Mouse (Mus musculus): ENCODE measurements around the gene Szt2.

Gene Szt2

GRCm38 (mm10) chr4:118432332-118432731 lies 23.3 kb upstream of the Szt2 start:
- Histone ChIP-seq H3K4me3 (replicated peaks; ENCODE audit: low read length) (no peak overlapping the region), H3K9me3 (ENCODE audit: low read length) (no peaks in the 10 kb centered on the region), H3K4me1 (replicated peaks; ENCODE audit: low read depth, low read length) (peaks cover 88% of the 10 kb centered on the region), H3K36me3 (ENCODE audit: insufficient read depth, low read length) (peaks cover 71% of the 10 kb centered on the region), H3K27me3 (ENCODE audit: insufficient read depth, low read length) (no peaks in the 10 kb centered on the region)
- TF ChIP-seq POU5F1 (IDR thresholded peaks at IDR 0.05; ENCODE audit: borderline replicate concordance, low read length) (no peak), CTCF (conservative IDR thresholded peaks at IDR 0.05; ENCODE audit: low read length) (no peak), NANOG (IDR thresholded peaks at IDR 0.05; ENCODE audit: borderline replicate concordance, low read length) (no peak)

DNA sequence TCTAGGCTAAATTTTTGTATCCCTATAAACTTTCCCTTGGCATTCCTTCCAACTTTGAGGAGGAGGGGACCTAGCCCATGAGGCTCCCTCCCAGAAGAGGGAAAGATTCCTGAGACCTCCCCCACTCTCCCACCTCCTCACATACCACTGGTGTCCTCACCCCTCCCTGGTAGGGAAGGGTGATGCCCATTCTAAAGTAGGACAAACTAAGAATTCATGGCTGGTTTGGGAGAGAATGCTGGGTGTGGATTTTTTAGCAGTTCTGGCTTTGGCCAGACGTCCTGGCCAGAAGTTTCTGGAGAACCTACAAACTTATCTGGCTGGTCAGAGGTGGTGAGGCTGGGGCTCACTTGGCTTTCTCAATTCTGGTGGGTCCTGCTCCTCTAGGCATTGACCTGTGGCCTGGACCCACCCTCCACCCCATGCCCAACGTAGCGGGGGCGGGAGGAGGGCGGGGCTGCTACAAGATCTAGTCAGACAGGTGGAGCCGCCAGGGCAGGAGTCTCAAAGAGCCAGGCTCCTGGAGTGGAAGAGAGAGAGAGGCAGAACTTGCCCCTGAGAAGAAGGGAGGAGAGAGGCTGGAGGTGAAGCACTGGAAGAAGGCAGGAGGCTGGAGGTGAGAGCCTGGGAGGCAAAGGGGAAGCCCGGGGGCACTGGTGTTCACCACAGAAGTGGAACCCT lies 20.3 kb upstream of the Szt2 start:
- Histone ChIP-seq H3K27me3 (ENCODE audit: insufficient read depth, low read length) (no peaks in the 10 kb centered on the region), H3K4me3 (replicated peaks; ENCODE audit: low read length) (peak overlapping the region; percentile 26; the same call in 1 of the 2 replicates), H3K9me3 (ENCODE audit: low read length) (no peaks in the 10 kb centered on the region), H3K4me1 (replicated peaks; ENCODE audit: low read depth, low read length) (peaks cover 72% of the 10 kb centered on the region), H3K36me3 (ENCODE audit: insufficient read depth, low read length) (peaks cover 48% of the 10 kb centered on the region)
- TF ChIP-seq CTCF (conservative IDR thresholded peaks at IDR 0.05; ENCODE audit: low read length) (no peak), POU5F1 (IDR thresholded peaks at IDR 0.05; ENCODE audit: borderline replicate concordance, low read length) (no peak), NANOG (IDR thresholded peaks at IDR 0.05; ENCODE audit: borderline replicate concordance, low read length) (no peak)

- no peaks in the 10 kb centered on the region for H3K27me3 ChIP-seq (ENCODE audit: insufficient read depth, low read length)
- H3K36me3 ChIP-seq (ENCODE audit: insufficient read depth, low read length), result peaks cover 41% of the 10 kb centered on the region
- peak overlapping the region; percentile 85 for H3K4me3 ChIP-seq (replicated peaks; ENCODE audit: low read length)
- H3K9me3 ChIP-seq (ENCODE audit: low read length), result no peaks in the 10 kb centered on the region
- peaks cover 65% of the 10 kb centered on the region for H3K4me1 ChIP-seq (replicated peaks; ENCODE audit: low read depth, low read length)
- TF ChIP-seq POU5F1 (IDR thresholded peaks at IDR 0.05; ENCODE audit: borderline replicate concordance, low read length) (no peak), CTCF (conservative IDR thresholded peaks at IDR 0.05; ENCODE audit: low read length) (no peak), NANOG (IDR thresholded peaks at IDR 0.05; ENCODE audit: borderline replicate concordance, low read length) (no peak)
Measured at GRCm38 (mm10) chr4:118428531-118429214, 19.6 kb upstream of the Szt2 start.

GRCm38 (mm10) chr4:118427768-118428451 lies 18.8 kb upstream of the Szt2 start, which contains the start of gene Elovl1:
Gene Elovl1, plus strand, starts transcription at chr4:118428093.
- no peak for TF ChIP-seq CTCF (conservative IDR thresholded peaks at IDR 0.05; ENCODE audit: low read length)
- Histone ChIP-seq H3K36me3 (ENCODE audit: insufficient read depth, low read length) (peaks cover 33% of the 10 kb centered on the region), H3K9me3 (ENCODE audit: low read length) (no peaks in the 10 kb centered on the region), H3K4me3 (replicated peaks; ENCODE audit: low read length) (peak within 1 kb of the TSS; percentile 85), H3K27me3 (ENCODE audit: insufficient read depth, low read length) (no peaks in the 10 kb centered on the region), H3K4me1 (replicated peaks; ENCODE audit: low read depth, low read length) (peaks cover 58% of the 10 kb centered on the region)

DNA sequence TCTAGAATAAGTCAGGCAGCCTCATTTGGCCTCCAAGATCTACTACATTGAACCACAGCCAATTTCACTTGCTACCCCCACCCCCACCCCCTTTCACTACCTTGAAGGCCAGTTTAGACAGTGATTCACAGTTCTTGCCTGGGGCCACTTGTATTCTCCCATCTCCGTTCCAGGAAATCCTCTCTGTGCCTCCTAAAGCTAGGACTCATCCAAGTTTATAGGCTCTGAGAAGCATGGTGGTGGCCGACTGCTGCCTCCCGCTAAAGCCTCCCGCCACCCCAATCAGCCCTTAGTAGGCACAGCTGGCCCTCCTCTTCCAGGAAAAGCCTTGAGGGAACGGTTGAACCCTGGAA lies 18.3 kb upstream of the Szt2 start:
- Histone ChIP-seq H3K4me1 (replicated peaks; ENCODE audit: low read depth, low read length) (peaks cover 52% of the 10 kb centered on the region), H3K4me3 (replicated peaks; ENCODE audit: low read length) (peak overlapping the region; percentile 85), H3K36me3 (ENCODE audit: insufficient read depth, low read length) (peaks cover 28% of the 10 kb centered on the region), H3K27me3 (ENCODE audit: insufficient read depth, low read length) (no peaks in the 10 kb centered on the region), H3K9me3 (ENCODE audit: low read length) (no peaks in the 10 kb centered on the region)
- TF ChIP-seq POU5F1 (IDR thresholded peaks at IDR 0.05; ENCODE audit: borderline replicate concordance, low read length) (no peak), CTCF (conservative IDR thresholded peaks at IDR 0.05; ENCODE audit: low read length) (no peak), NANOG (IDR thresholded peaks at IDR 0.05; ENCODE audit: borderline replicate concordance, low read length) (no peak)

DNA sequence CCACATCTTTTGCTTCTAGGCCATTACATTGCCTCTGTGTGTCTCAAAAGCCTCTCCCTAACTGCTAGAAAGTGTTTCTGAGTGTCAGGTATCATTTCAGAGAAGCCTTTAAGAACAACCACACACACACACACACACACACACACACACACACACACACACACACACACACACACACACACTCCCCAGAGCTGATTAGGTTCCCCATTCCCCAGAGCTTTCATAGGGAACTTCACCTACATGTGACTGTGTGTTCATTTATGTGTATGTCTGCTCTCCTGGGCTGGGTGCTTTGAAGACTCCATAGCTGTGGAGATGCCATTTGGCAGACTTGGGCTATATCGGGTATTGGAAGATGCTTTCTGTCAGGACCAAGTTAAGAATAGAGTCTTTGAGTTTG lies 16.3 kb upstream of the Szt2 start:
- no peaks in the 10 kb centered on the region for H3K27me3 ChIP-seq (ENCODE audit: insufficient read depth, low read length)
- no peak for TF ChIP-seq POU5F1 (IDR thresholded peaks at IDR 0.05; ENCODE audit: borderline replicate concordance, low read length)
- no peak for TF ChIP-seq CTCF (conservative IDR thresholded peaks at IDR 0.05; ENCODE audit: low read length)
- TF ChIP-seq NANOG (IDR thresholded peaks at IDR 0.05; ENCODE audit: borderline replicate concordance, low read length), result no peak
- H3K36me3 ChIP-seq (ENCODE audit: insufficient read depth, low read length), result peaks cover 14% of the 10 kb centered on the region
- peaks cover 32% of the 10 kb centered on the region for H3K4me1 ChIP-seq (replicated peaks; ENCODE audit: low read depth, low read length)
- no peaks in the 10 kb centered on the region for H3K9me3 ChIP-seq (ENCODE audit: low read length)
- no peak overlapping the region for H3K4me3 ChIP-seq (replicated peaks; ENCODE audit: low read length)

DNA sequence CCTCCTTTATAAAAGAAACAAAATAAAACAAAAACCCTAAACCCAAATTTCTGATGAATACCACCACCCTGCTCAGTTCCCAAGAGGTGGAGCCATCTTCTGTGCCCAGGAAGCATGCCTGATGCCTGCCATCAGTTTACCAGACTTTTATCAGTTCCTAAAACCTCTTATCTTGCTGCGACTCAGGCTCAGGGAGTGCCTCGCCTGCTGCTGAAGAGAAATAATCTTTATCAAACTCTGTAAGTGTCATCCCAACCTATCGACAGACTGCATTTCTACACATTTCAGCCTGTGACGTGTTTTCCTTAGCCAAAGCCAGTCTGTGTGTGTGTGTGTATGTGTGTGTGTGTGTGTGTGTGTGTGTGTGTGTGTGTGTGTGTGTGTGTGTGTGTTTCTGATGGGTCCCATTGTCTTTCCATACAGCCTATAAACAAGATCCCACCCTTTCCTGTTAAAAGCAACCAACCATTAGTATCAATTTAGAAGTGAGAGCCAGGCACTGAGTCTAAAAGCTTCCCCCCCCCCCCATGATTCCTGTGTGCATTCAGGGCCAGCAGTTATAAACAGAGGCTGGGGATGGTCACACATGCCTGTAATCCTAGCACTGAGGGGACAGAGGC lies 15.6 kb upstream of the Szt2 start:
- TF ChIP-seq POU5F1 (IDR thresholded peaks at IDR 0.05; ENCODE audit: borderline replicate concordance, low read length), result no peak
- H3K27me3 ChIP-seq (ENCODE audit: insufficient read depth, low read length), result no peaks in the 10 kb centered on the region
- peaks cover 12% of the 10 kb centered on the region; the same call in 1 of the 2 replicates for H3K36me3 ChIP-seq (ENCODE audit: insufficient read depth, low read length)
- no peak overlapping the region for H3K4me3 ChIP-seq (replicated peaks; ENCODE audit: low read length)
- peaks cover 25% of the 10 kb centered on the region for H3K4me1 ChIP-seq (replicated peaks; ENCODE audit: low read depth, low read length)
- H3K9me3 ChIP-seq (ENCODE audit: low read length), result no peaks in the 10 kb centered on the region

DNA sequence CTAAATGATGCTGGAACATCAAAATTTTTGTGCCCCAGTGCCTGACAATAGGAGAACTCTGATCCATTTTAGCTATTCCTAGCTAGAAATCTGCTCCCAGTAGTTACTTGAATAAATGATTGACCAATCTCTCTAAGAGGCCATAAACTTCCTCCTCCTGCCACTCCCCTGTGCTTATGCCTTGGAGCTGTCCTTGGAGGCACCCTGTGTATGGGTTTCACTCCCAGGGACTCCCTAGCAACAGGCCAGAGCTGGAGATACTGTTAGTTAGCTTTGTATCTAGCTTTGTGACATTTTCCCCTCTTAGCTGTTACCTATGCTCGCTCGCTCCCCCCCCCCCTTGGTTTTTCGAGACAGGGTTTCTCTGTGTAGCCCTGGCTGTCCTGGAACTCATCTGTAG lies 12.3 kb upstream of the Szt2 start:
- Histone ChIP-seq H3K27me3 (ENCODE audit: insufficient read depth, low read length) (no peaks in the 10 kb centered on the region), H3K36me3 (ENCODE audit: insufficient read depth, low read length) (peaks cover 34% of the 10 kb centered on the region), H3K9me3 (ENCODE audit: low read length) (no peaks in the 10 kb centered on the region), H3K4me3 (replicated peaks; ENCODE audit: low read length) (no peak overlapping the region), H3K4me1 (replicated peaks; ENCODE audit: low read depth, low read length) (no peaks in the 10 kb centered on the region)
- TF ChIP-seq NANOG (IDR thresholded peaks at IDR 0.05; ENCODE audit: borderline replicate concordance, low read length), result no peak
- TF ChIP-seq POU5F1 (IDR thresholded peaks at IDR 0.05; ENCODE audit: borderline replicate concordance, low read length), result no peak
- TF ChIP-seq CTCF (conservative IDR thresholded peaks at IDR 0.05; ENCODE audit: low read length), result no peak
